Mouse (Mus musculus) spleen, adult 12 weeks (tissue): ENCODE data around the gene Ing1.
A peak's percentile ranks its signal among the peaks of the same experiment; 100 is the strongest.
"Not testable (repeated sequence)": the region's sequence is repeated elsewhere in the genome, so short reads cannot be mapped to it uniquely, and the experiment has no call there.

Source experiments
- DNase-seq: peaks from one replicate; pipeline ENCODE4 v3.0.0; 2022; ENCODE audit warnings: low spot score

Gene Ing1

DNA sequence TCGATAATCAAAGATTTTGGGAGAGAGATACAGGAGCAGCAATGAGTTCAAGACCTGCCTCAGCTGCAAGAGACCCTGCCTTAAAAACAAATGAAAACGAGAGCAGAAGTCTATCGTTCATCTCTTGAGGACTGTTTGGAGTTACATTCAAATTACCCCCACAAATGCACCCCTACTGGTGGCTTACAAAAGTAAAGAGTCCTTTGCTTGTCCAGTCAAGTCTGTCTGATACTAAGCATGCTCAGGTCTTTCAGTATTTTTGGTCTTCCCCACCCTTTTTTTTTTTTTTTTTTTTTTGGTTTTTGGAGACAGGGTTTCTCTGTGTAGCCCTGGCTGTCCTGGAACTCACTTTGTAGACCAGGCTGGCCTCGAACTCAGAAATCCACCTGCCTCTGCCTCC is 3.9 kb upstream of the Ing1 start:
- not testable (repeated sequence) for DNase-seq

- DNase-seq, result no peak
Observed at GRCm38 (mm10) chr8:11552390-11552789, 3.0 kb upstream of the Ing1 start.

- DNase-seq, result peak; percentile 94
Observed at GRCm38 (mm10) chr8:11555720-11556591, 585 bp downstream of the Ing1 start.

GRCm38 (mm10) chr8:11556691-11557423 is 1.5 kb downstream of the Ing1 start:
- peak; percentile 35 for DNase-seq

DNA sequence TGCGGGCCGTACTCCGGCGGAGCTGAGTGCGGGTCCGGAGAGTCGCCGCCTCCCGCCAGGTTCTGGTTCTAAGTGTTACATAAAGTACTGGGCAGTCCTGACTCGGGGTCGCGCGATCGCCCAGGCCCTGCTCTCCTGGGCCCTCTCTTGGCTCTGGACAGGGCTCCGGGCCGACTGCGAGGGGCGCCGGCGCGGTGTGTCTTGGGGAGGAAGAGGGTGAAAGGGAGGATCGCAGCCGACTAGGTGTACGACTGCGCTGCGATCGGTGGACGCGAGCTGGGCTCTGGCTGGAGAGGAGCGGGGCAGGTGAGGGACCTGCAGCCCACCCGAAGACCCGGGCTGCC is 2.0 kb downstream of the Ing1 start:
- no peak for DNase-seq

DNA sequence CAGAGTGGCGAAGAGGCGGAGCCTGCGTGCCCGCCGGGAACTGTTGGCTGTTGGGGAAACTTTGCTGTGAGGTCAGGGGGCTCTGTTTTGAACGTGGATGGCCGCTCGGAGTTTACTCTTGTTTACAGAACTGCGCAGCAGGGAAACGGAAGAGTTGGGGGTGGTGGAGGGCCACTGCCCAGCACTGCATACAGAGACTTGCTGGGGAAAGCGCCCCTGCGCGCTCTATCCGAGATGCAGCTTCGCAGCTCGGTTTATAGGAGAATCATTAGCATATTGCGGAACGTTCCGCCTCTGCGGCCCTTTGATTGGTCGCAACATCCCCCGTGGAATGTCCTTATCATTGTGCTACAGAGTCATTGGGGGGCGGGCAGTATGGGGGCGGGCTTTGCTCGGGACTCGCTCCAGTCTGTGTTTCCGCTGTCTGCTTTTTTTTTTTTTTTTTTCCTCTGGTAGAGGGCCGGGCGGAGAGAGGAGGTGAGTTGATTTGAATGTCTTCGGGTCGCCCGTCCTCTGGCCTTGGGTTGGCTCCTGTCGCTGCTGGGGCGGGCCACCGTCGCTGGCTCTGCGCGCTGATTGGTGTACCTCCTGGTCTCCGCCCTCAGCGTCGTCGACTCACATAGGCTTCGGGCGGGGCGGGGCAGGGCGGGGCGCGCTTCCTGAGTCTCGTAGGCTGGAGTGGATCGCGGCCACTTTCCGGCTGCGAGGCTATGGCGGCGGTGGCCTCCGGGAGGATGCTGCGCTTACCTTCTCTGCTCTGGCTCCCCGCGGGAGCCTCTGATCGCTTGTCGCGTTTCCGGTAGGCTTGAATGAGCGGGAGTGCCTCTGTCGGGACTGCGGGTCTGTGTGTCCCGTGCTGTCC is 2.6 kb downstream of the Ing1 start:
- DNase-seq, result peak; percentile 91

DNA sequence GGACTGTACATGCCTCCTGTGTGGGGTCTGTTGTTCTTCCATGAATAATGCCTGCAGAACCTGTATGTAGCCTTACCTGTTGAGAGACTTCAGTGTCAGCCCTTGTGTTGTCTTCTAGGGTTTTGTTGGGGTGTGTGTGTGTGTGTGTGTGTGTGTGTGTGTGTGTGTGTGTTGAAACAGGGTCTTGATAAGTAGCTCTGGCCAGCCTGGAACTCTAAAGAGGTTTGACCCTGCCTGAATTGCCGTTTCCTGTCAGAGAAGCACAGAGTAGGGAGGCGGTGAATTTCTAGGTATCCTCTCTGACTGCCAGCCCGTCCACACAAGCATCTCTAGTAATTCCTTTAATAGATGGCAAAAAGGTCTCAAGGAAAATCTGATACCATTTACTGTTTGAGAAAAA is 4.1 kb downstream of the Ing1 start:
- no peak for DNase-seq

GRCm38 (mm10) chr8:11560220-11560619 is 4.8 kb downstream of the Ing1 start:
- no peak for DNase-seq

DNA sequence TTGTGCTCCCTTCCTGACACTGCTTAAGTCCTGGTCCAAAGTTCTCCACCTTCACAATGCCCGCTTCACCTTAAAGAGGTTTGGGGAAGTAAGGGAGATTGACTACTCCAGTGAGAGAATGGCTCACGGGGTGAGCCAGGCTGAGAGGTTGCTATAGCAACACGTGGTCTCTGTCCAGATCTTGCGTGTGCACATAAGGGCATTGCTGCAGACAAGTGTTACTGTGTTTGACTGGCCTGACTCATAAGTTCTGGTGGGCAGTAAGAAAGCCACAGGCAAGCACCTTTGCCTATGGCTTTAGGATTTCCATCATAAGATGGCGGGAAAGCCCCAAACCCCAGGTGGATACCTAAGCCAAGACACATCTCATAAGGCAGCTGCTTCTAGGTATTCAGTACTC is 8.9 kb downstream of the Ing1 start:
- no peak for DNase-seq

GRCm38 (mm10) chr8:11564721-11565120 is 9.3 kb downstream of the Ing1 start:
- no peak for DNase-seq

DNA sequence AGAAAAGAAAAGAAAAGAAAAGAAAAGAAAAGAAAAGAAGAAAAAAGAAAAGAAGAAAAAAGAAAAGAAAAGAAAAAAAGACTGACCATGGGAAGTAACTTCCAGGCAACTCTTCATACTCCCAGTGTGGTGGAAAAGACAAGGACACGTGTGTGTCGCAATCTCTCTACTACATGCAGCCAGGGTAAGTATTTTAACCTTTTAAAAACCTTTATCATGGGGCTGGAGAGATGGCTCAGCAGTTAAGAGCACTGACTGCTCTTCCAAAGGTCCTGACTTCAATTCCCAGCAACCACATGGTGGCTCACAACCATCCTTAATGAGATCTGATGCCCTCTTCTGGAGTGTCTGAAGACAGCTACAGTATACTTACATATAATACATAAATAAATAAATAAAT is 12.8 kb downstream of the Ing1 start:
- DNase-seq, result not testable (repeated sequence)

GRCm38 (mm10) chr8:11569260-11570097 is 14.1 kb downstream of the Ing1 start:
- no peak for DNase-seq

GRCm38 (mm10) chr8:11570742-11571141 is 15.4 kb downstream of the Ing1 start:
- no peak for DNase-seq

DNA sequence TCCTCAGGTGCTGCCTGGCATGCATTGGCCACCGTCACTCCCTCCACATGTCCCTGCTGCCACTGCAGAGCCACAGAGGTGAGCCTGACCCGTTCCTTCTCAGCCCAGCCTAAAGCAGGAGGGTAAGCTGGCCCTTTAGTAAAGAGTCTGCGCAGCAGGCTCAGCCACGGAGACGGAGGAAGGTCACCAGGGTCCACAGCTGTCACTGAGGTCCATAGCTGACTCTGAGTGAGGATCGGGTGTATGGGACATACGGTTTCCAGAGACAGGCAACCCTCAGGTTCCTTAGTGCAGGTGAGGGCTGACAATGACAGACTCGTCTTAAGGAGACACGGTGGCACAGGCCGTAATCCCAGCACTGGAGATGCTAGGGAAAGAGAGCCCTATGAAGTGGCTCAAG is 16.6 kb downstream of the Ing1 start:
- DNase-seq, result no peak

GRCm38 (mm10) chr8:11572428-11572827 is 17.1 kb downstream of the Ing1 start:
- DNase-seq, result no peak

DNA sequence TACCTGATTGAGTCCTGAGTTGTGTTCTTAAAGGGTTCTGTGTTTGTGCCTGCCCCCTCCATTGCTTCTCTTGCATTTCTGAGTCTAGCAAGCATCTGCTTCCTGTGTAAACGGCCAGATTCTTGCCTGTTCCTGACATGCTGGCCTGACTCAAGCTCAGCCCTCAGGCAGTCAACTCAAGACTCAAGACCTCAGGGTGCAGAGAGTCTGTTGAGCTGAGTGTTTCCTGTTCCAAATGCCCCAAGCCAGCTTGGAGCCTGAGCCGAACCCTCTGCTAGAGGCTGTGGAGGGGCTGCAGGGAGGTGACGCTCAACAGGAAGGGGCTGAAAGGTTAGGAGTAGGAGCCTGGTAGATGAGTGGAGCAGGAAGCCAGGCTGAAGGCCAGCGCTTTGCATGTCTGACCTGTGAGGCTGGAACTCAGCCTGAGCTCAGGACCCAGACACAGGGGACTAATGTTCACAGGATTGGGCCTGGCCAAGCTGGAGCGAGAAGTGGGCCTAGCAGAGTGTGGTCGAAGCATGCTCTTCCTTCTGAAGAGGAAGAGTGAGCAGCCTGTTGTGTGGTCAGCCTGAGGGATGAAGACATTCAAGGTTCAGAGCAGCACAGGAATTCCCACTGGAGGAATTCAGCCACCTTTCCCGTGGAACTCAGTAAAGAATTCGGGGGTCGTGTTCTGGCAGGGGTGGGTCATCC is 19.7 kb downstream of the Ing1 start:
- no peak for DNase-seq

DNA sequence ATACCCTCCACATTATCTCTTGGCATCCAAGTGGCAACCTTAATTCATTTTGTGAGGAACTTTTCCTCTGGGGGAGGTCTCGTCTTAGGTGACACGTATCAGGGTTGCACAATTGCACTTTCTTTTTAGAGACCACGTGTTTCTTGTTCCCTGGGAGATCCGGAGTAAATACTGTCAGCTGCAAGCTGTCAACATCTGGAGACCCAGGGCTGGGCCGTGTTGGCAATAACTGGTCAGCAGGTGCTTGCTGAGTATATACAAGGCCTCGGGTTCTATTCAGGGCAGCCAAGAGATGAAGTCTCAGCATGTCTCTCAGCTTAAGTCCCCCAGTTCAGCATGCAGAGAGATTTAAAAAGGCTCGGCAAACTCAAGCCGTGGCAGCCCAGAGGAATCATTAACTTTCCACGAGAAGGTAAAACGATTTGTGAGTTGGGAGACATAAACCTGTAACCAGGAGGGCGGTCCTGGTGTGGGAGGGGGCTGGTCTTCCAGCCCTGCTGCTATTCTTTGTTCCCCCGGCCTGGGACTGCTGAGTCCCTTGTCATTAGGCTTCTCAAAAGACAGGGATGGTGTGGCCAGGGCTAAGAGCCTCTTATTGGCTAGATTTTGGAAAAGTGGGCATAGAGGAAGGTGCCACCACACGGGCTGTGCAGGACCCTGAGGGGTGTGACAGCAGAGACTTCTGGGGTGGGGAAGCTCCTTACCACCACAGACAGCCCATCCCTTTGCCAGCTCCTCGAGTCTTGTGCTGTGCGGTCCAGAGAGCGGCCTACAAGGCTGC is 20.4 kb downstream of the Ing1 start:
- no peak for DNase-seq

GRCm38 (mm10) chr8:11585513-11586373 is 30.4 kb downstream of the Ing1 start:
- DNase-seq, result no peak

DNA sequence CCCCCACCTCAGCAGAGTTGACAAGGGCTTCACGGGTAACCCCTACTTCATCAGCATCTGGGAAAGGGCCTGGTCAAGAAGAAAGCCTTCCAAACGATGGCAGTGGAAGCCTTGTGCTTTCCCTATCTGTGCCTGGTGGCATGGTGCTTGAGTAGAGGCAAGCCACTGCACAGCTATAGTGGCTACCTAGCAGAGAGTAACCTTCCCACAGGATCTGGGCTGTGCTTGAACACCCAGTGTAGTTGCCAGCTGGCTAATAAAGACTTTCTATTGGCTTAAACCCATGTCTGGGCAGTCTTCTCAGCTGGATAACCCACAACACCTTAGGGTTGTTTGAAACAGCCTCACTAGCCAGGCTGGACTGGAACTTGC is 31.0 kb downstream of the Ing1 start:
- no peak for DNase-seq
